Mouse (Mus musculus) brain, embryonic 14.5 days (tissue): ENCODE measurements at regions not wholly inside any gene's neighbourhood (a gene's known extent, or its start where the extent isn't known, plus 50 kb on each side); places are given as distances from the start of the nearest gene placed in this dataset.

Experiments
- CTCF ChIP-seq: fragments of 200-500 bp; IDR thresholded peaks from 2 replicates; pipeline ENCODE4 v1.5.1; 2012; ENCODE audit warnings: inconsistent platforms, mild to moderate bottlenecking, moderate library complexity, borderline replicate concordance; ENCODE audit not compliant: insufficient read depth, insufficient read length; ENCODE audit errors: extremely low read depth
- POLR2A ChIP-seq: fragments of 200-500 bp; IDR thresholded peaks from 2 replicates; pipeline ENCODE4 v1.6.1; 2012; ENCODE audit warnings: mild to moderate bottlenecking, inconsistent platforms, borderline replicate concordance; ENCODE audit not compliant: poor library complexity, insufficient read depth, insufficient read length, severe bottlenecking; ENCODE audit errors: extremely low read depth

DNA sequence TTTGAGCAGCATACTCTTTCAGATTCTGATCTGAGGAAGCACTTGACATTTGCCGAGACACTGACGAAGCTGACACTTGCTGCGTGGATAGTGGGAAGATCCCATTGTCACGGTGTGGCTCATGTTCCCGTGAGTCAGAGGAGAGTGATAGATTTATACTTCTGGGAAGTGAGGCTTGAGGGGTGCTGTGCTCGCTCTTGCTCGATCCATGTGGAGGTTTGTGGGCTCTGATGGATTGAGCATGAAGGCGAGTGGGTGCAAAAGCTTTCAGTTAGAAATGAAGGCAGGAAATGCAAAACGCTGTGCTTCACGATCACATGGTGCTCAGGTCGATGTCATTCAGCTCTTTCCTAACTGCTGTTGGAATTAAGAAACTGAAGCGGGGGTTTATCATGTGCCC is 155.4 kb downstream of the Klf5 start:
- TF ChIP-seq POLR2A (no peak), CTCF (no peak)
